Mouse (Mus musculus) Patski (cell line): Measurements from ENCODE around the gene Rbak. TPM values are rescaled to one million over a fixed set of nuclear protein-coding genes. Genes with fewer than 3 reads are reported as not detected.
A peak's percentile ranks its signal among the peaks of the same experiment; 100 is the strongest.

Experiments
- ATAC-seq: fragments of 100-300 bp; one replicate; pipeline ENCODE4 v1.8.0; 2021
- CTCF ChIA-PET: fragments of 350-600 bp; sonication (Branson Sonifier 250); formaldehyde crosslinking; loops from one replicate; lab custom pipeline; 2022; ENCODE audit warnings: inconsistent platforms; lab: Charles Lee
- POLR2A ChIA-PET: fragments of 350-600 bp; sonication (Branson Sonifier 250); formaldehyde crosslinking; loops from one replicate; lab custom pipeline; 2022; ENCODE audit warnings: antibody characterized with exemption, inconsistent platforms; lab: Charles Lee
- DNase-seq: peaks from one replicate; pipeline ENCODE4 v3.0.0-alpha.2; 2011; ENCODE audit warnings: low read depth, low spot score
- H3K27me3 ChIP-seq: fragments of 371-371 bp; one replicate; pipeline ENCODE4 v1.5.1; 2021
- CTCF ChIP-seq: fragments of 100-300 bp; IDR thresholded peaks from one replicate; pipeline ENCODE4 v1.5.1; 2021
- in situ Hi-C: fragments of 300-500 bp; cut with MboI; formaldehyde crosslinking; loops from 3 replicates; pipeline ENCODE4 v1.11.1; 2018; ENCODE audit warnings: low pct_unique_long_range_greater_than_20kb, mixed read lengths
- polyA plus RNA-seq: library from polyadenylated mRNA; unstranded; gene quantifications from one replicate; pipeline ENCODE4 v1.2.3, GENCODE M21; 2021

The Rbak gene
- polyA plus RNA-seq, 1 experiment from 2014 or later: 13.5 TPM

- DNase-seq: no peak
- ATAC-seq: no peak
- in situ Hi-C loops: no loop called here
- ChIA-PET CTCF (interaction anchor here (1.0 kb wide), 1 partner anchor 67 kb away, joined by 5 read pairs; the partner anchor contains the start of gene Rnf216), POLR2A (no interaction called here)
- no peaks in the 10 kb centered on the region for H3K27me3 ChIP-seq
- peak; percentile 69 for TF ChIP-seq CTCF
Measured at GRCm38 (mm10) chr5:143179179-143179578, 1.4 kb downstream of the Rbak start.

- peak; percentile 64 for TF ChIP-seq CTCF
- H3K27me3 ChIP-seq: no peaks in the 10 kb centered on the region
- ChIA-PET POLR2A (no interaction called here), CTCF (no interaction called here)
- DNase-seq (peak; percentile 68), ATAC-seq (no peak)
- in situ Hi-C loops: no loop called here
Measured at GRCm38 (mm10) chr5:143177541-143178200, 2.9 kb downstream of the Rbak start.

- POLR2A ChIA-PET: no interaction called here
- in situ Hi-C loops: no loop called here
- ATAC-seq (no peak), DNase-seq (no peak)
- CTCF ChIA-PET: interaction anchor here (0.8 kb wide), 1 partner anchor 97 kb away, joined by 3 read pairs; no protein-coding TSS in a partner anchor
- H3K27me3 ChIP-seq: no peaks in the 10 kb centered on the region
- TF ChIP-seq CTCF: no peak
Measured at GRCm38 (mm10) chr5:143175970-143176369, 4.6 kb downstream of the Rbak start.

GRCm38 (mm10) chr5:143165508-143166070 lies 15.0 kb downstream of the Rbak start:
- no peak for TF ChIP-seq CTCF
- DNase-seq (no peak), ATAC-seq (no peak)
- ChIA-PET POLR2A (no interaction called here), CTCF (no interaction called here)
- H3K27me3 ChIP-seq: no peaks in the 10 kb centered on the region
- in situ Hi-C loops: no loop called here

GRCm38 (mm10) chr5:143155534-143155933 lies 25.0 kb downstream of the Rbak start:
- ChIA-PET CTCF (no interaction called here), POLR2A (no interaction called here)
- in situ Hi-C loops: no loop called here
- peaks cover 20% of the 10 kb centered on the region for H3K27me3 ChIP-seq
- no peak for TF ChIP-seq CTCF
- DNase-seq (no peak), ATAC-seq (no peak)

- CTCF ChIA-PET: no interaction called here
- in situ Hi-C loops: no loop called here
- POLR2A ChIA-PET: no interaction called here
- DNase-seq: no peak
- peaks cover 18% of the 10 kb centered on the region for H3K27me3 ChIP-seq
- TF ChIP-seq CTCF: no peak
- no peak for ATAC-seq
Measured at GRCm38 (mm10) chr5:143153756-143154155, 26.8 kb downstream of the Rbak start.

- in situ Hi-C loops: no loop called here
- ATAC-seq (no peak), DNase-seq (no peak)
- CTCF ChIA-PET: no interaction called here
- H3K27me3 ChIP-seq: peaks cover 8% of the 10 kb centered on the region
- POLR2A ChIA-PET: interaction anchor here (0.7 kb wide), 1 partner anchor 20 kb away, joined by 4 read pairs; no protein-coding TSS in a partner anchor
- TF ChIP-seq CTCF: no peak
Measured at GRCm38 (mm10) chr5:143150044-143150443, 30.5 kb downstream of the Rbak start.

- ChIA-PET CTCF (interaction anchor here (1.3 kb wide), 1 partner anchor 17 kb away, joined by 3 read pairs; no protein-coding TSS in a partner anchor), POLR2A (no interaction called here)
- in situ Hi-C loops: no loop called here
- ATAC-seq (no peak), DNase-seq (no peak)
- H3K27me3 ChIP-seq: peaks cover 8% of the 10 kb centered on the region
- no peak for TF ChIP-seq CTCF
Measured at GRCm38 (mm10) chr5:143149536-143149935, 31.0 kb downstream of the Rbak start.

GRCm38 (mm10) chr5:143148661-143149060 lies 31.9 kb downstream of the Rbak start:
- H3K27me3 ChIP-seq: peaks cover 8% of the 10 kb centered on the region
- in situ Hi-C loops: no loop called here
- POLR2A ChIA-PET: no interaction called here
- TF ChIP-seq CTCF: no peak
- CTCF ChIA-PET: interaction anchor here (1.3 kb wide), 1 partner anchor 16 kb away, joined by 3 read pairs; no protein-coding TSS in a partner anchor
- DNase-seq: no peak
- ATAC-seq: no peak

- CTCF ChIA-PET: no interaction called here
- TF ChIP-seq CTCF: no peak
- ATAC-seq: no peak
- DNase-seq: no peak
- in situ Hi-C loops: no loop called here
- POLR2A ChIA-PET: no interaction called here
- peaks cover 8% of the 10 kb centered on the region for H3K27me3 ChIP-seq
Measured at GRCm38 (mm10) chr5:143147481-143147880, 33.1 kb downstream of the Rbak start, which contains the start of gene Olfr718-ps1. Gene Olfr718-ps1 (minus strand): TSS chr5:143147581.

- ATAC-seq (no peak), DNase-seq (no peak)
- CTCF ChIA-PET: interaction anchor here (1.2 to 1.9 kb wide), 2 partner anchors 25 to 29 kb away, joined by 3 to 4 read pairs; partner anchors contain the start of gene Rnf216
- POLR2A ChIA-PET: interaction anchor here (1.0 kb wide), 1 partner anchor 25 kb away, joined by 3 read pairs; no protein-coding TSS in a partner anchor
- in situ Hi-C loops: no loop called here
- no peaks in the 10 kb centered on the region for H3K27me3 ChIP-seq
- TF ChIP-seq CTCF: no peak
Measured at GRCm38 (mm10) chr5:143137580-143137979, 43.0 kb downstream of the Rbak start.
